ENCODE assay signal across 8 mouse cellular contexts in the genomic region with DNA sequence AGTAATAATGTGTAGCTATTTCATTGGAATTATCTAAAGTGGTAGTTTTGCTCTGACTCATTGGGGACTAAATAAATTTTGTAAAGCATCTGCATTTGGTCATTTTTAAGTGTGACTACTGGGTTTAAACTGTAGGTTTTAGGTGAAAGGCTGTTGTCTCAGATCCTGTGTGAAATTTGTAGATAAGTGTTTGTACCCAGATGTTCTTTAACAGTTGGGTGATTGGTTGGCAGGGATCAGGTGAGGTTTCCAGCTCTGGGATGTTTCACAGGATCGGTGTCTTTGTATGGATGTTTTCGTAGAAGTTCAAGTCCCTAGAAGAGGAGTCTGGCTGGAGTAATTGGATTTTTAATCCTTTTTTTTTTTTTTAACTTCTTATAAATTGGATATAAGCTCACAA. TPM values are rescaled to one million over a fixed set of nuclear protein-coding genes. Genes with fewer than 3 reads are reported as not detected.
A peak's percentile ranks its signal among the peaks of the same experiment; 100 is the strongest.
DNase-seq lines count a peak whose midpoint lies in the region; ATAC-seq and TF ChIP-seq lines count a peak whose summit lies in the region.

No protein-coding gene starts in this region.

- peaks cover 42% of the 10 kb centered on the region for H3K36me3 ChIP-seq in megakaryocyte, embryonic 14.5 days (replicated peaks; ENCODE audit: low read length)
- peaks cover 45% of the 10 kb centered on the region for H3K36me3 ChIP-seq in limb, embryonic 10.5 days
- H3K36me3 ChIP-seq in neural tube, embryonic 13.5 days = peaks cover 33% of the 10 kb centered on the region

- no peak for TF ChIP-seq POLR2A in lung, adult 2 months (IDR thresholded peaks at IDR 0.05; ENCODE audit: borderline replicate concordance, extremely low read depth, low read depth, low read length)

- peak overlapping the region; percentile 46 for H3K4me2 ChIP-seq in neural tube, embryonic 13.5 days

- H3K27ac ChIP-seq in limb, embryonic 10.5 days = no peak overlapping the region
- H3K27ac ChIP-seq in neural tube, embryonic 13.5 days (replicated peaks) = no peak overlapping the region

- peak overlapping the region; percentile 87 for H3K4me3 ChIP-seq in megakaryocyte, embryonic 14.5 days (replicated peaks)
- peak overlapping the region; percentile 50 for H3K4me3 ChIP-seq in limb, embryonic 10.5 days
- no peak overlapping the region for H3K4me3 ChIP-seq in neural tube, embryonic 13.5 days
- H3K4me3 ChIP-seq in lung, adult 2 months (replicated peaks; ENCODE audit: extremely low read depth, low read depth, low read length) = no peak overlapping the region

- TF ChIP-seq CTCF in lung, adult 2 months (IDR thresholded peaks at IDR 0.05; ENCODE audit: insufficient read depth, low read length) = no peak

- H3K27me3 ChIP-seq in megakaryocyte, embryonic 14.5 days (replicated peaks) = no peaks in the 10 kb centered on the region
- H3K27me3 ChIP-seq in limb, embryonic 10.5 days (ENCODE audit: low read depth, poor library complexity, severe bottlenecking) = no peaks in the 10 kb centered on the region
- H3K27me3 ChIP-seq in neural tube, embryonic 13.5 days = no peaks in the 10 kb centered on the region

- no peak for ATAC-seq in megakaryocyte, adult 5-6 weeks (ENCODE audit: poor library complexity, severe bottlenecking)
- ATAC-seq in neural tube, embryonic 13.5 days (ENCODE audit: low read depth) = no peak

- peak; percentile 42 for DNase-seq in cerebellum, adult 9-10 months
- DNase-seq in cerebellum, postnatal 4 days (ENCODE audit: low spot score in 2 of 2) = no peak
- no peak for DNase-seq in limb, embryonic 10.5 days (ENCODE audit: low spot score)
- no peak for DNase-seq in gastrocnemius, adult 8-10 months (ENCODE audit: low spot score in 2 of 2)
- DNase-seq in lung, adult 2 months = no peak

- no peaks in the 10 kb centered on the region for H3K9me3 ChIP-seq in megakaryocyte, embryonic 14.5 days
- no peaks in the 10 kb centered on the region for H3K9me3 ChIP-seq in limb, embryonic 10.5 days (replicated peaks)
- H3K9me3 ChIP-seq in neural tube, embryonic 13.5 days = no peaks in the 10 kb centered on the region

- 91% methylated on average over 2 of the region's 2 CpGs for WGBS in limb, embryonic 10.5 days
- WGBS in neural tube, embryonic 13.5 days = 90% methylated on average over 2 of the region's 2 CpGs
- WGBS in lung, adult 2 months = 74% methylated on average over 2 of the region's 2 CpGs

- no peak overlapping the region for H3K9ac ChIP-seq in neural tube, embryonic 13.5 days

- H3K4me1 ChIP-seq in megakaryocyte, embryonic 14.5 days = peaks cover 33% of the 10 kb centered on the region
- H3K4me1 ChIP-seq in limb, embryonic 10.5 days = no peaks in the 10 kb centered on the region
- H3K4me1 ChIP-seq in neural tube, embryonic 13.5 days (replicated peaks) = peaks cover 13% of the 10 kb centered on the region
- H3K4me1 ChIP-seq in lung, adult 2 months (ENCODE audit: control insufficient read depth, insufficient read depth, low read length) = peaks cover 3% of the 10 kb centered on the region

RNA-seq across cellular contexts. Expression of a gene that starts 1.6 kb away (rescaled TPM):
- polyA plus RNA-seq in megakaryocyte, embryonic 14.5 days (2012; ENCODE audit: insufficient read depth, low replicate concordance) = 9.4 and 21.7 TPM in 2 replicates
- 76.8 and 80.1 TPM in 2 replicates for total RNA-seq in megakaryocyte, adult 5-6 weeks (2015)
- 44.9 and 50.7 TPM in 2 replicates for total RNA-seq in megakaryocyte, adult 5-6 weeks (2017)
- polyA plus RNA-seq in limb, embryonic 10.5 days (2016; fragmentation: Nextera tagmentation; extraction: Ambion mirVana) = 64.7 and 74.1 TPM in 2 replicates
- polyA plus RNA-seq in neural tube, embryonic 13.5 days (2015; fragmentation: Nextera tagmentation; extraction: Ambion mirVana) = 52.4 and 53.0 TPM in 2 replicates
- total RNA-seq in gastrocnemius, adult 8-10 months (2022) = 10 to 100 TPM; 27.6 to 39.3 (median 31.4) TPM
- polyA plus RNA-seq in lung, adult 2 months (2012; rRNA removed) = 31.0 and 37.2 TPM in 2 replicates

RNA-seq across cellular contexts. Expression of a gene that starts 10.5 kb away (rescaled TPM):
- polyA plus RNA-seq in megakaryocyte, embryonic 14.5 days (2012; ENCODE audit: insufficient read depth, low replicate concordance) = 13.3 and 37.5 TPM in 2 replicates
- 6.0 and 12.5 TPM in 2 replicates for total RNA-seq in megakaryocyte, adult 5-6 weeks (2015)
- total RNA-seq in megakaryocyte, adult 5-6 weeks (2017) = 7.5 and 9.6 TPM in 2 replicates
- polyA plus RNA-seq in limb, embryonic 10.5 days (2016; fragmentation: Nextera tagmentation; extraction: Ambion mirVana) = 11.0 and 14.3 TPM in 2 replicates
- 13.5 and 16.4 TPM in 2 replicates for polyA plus RNA-seq in neural tube, embryonic 13.5 days (2015; fragmentation: Nextera tagmentation; extraction: Ambion mirVana)
- 10 to 100 TPM in 2 of 4 experiments, 1 to 10 TPM in 2; 7.8 to 12.1 (median 9.6) TPM for total RNA-seq in gastrocnemius, adult 8-10 months (2022)
- 25.1 and 25.2 TPM in 2 replicates for polyA plus RNA-seq in lung, adult 2 months (2012; rRNA removed)

Comparison
In these comparisons a context has a peak if more than half of its experiments do, and no peak if none do; other contexts are left out.
1. H3K4me3 ChIP-seq: peak in megakaryocyte, embryonic 14.5 days (single experiment) and limb, embryonic 10.5 days (single experiment); none in neural tube, embryonic 13.5 days (single experiment) and lung, adult 2 months (single experiment).